Mouse (Mus musculus) ovary, postnatal 14 days (tissue): ENCODE results near the gene Psat1.

Experiments used
- DNase-seq: peaks from one replicate; pipeline ENCODE4 v3.0.0; 2022; ENCODE audit warnings: low spot score

Psat1 gene

DNA sequence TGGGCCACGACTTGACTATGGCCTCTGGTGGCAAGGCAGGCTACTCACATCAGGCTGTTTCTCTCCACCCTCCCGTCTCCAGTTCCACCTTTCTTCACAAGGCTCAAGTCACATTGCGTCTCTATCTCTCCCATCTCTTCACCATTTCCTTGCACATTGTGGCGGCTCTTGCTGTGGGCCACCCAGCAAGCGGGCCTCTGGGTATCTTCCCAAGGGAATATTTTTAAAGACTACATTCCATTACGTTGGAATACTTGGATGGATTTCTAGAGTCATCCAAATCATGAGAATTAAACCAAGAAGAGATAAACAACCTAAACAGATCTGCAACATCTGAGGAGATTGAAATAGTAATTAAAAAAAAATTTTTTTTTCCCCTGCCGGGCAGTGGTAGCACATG lies at the start of gene Psat1:
TSS of gene Psat1 (minus strand) at position 101 of the 400 bp plus-strand sequence.
- no peak for DNase-seq

DNA sequence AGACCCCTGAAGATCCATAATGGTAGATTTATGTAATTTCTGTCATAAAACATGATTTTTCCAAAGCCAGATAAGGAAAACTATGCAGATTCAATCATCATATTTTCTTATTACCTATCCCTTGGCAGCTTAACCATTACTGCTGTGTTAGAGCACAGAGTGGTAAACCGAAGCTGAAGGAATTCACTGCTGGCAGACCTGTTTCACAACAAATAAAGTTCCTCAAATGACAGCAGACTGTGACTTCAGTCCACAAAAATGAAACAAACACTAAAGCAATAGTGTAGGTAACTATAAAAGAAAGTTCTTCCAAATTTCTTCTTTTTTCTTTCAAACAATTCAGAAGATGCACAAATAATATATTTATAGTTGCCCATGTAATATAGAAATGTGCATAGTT lies 43.0 kb upstream of the Psat1 start:
- no peak for DNase-seq

DNA sequence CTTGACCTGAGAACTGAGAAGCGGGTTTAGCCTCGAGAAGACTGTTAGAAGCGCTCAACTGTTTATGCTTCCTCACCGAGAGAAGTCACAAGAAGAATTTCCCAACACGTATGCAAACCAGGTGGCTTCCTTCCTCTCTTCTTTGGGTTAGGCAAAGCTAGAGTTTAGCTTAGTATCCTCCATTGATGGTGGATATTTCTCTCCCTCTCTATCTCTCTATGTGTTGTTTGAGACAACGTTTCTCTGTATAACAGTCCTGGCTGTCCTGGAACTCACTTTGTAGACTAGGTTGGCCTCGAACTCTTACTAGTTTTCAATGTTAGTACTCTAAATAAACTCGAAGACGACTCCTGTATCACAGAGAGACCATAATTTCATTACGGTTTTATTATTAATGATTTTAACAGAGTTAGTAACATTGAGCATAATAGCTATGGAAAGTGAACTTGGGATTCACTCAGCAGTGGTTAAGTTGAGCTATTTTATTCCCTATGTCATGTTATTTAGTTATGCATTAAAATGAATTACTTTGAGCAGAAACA lies 38.1 kb upstream of the Psat1 start:
- DNase-seq: no peak

DNA sequence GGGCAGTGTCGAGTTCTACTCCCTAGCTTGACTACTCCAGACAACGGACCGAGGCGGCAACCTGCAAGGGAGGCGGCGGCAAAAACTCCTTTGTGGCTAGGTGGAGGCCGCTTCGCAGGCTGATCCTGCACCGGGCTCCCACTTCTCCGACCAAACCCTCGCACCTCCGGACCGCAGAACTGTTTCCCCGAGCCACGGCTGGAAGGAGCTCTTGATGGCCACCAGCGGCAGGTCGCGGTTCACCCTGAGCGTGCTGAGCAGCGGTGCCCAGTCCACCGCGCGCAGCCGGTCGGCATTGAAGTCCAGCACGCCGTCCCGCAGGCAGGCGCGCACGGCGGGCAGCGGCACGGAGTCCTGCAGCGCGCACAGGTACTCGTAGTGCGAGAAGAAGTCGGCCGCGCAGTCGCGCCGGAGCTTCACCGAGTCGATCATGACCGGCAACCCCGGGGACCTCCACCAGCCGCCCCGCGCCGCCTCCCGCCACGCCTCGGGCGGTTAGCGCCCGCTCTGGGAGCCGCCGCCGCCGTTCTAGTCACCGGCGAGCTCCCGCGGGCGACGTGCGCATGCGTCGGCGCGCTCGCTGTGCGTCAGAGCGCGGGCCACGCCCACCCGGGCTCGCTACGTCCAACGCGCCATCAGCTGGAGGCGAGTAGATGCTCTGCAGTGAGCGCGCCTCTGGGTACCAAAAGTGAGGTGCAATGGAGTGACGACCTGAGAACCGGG lies 37.5 kb upstream of the Psat1 start, which contains the start of gene Cep78:
TSS of gene Cep78 (minus strand) at position 541 of the 723 bp plus-strand sequence.
- DNase-seq: peak; percentile 86

DNA sequence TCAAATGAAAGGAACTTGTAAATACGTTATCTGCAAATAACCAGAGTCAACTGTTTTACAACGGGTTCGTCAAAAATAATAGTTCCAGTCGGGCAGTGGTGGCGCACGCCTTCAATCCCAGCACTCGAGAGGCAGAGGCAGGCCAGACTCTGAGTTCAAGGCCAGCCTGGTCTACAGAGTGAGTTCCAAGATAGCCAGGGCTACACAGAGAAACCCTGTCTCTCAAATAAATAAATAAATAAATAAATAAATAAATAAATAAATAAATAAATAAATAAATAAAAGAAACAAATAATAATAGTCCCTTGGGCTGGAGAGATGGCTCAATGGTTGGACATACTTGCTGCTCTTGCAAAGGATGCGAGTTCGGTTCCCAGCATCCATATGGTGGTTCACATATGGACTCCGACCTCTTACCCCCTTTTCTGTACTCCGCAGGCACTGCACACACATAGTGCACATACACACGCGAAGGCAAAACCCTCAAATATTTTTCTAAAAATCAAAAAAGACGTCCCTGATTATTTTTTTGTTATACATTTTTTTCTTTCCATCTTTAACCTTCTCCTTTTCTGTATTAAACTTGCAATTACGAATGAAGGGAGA lies 36.7 kb upstream of the Psat1 start:
- no peak for DNase-seq

DNA sequence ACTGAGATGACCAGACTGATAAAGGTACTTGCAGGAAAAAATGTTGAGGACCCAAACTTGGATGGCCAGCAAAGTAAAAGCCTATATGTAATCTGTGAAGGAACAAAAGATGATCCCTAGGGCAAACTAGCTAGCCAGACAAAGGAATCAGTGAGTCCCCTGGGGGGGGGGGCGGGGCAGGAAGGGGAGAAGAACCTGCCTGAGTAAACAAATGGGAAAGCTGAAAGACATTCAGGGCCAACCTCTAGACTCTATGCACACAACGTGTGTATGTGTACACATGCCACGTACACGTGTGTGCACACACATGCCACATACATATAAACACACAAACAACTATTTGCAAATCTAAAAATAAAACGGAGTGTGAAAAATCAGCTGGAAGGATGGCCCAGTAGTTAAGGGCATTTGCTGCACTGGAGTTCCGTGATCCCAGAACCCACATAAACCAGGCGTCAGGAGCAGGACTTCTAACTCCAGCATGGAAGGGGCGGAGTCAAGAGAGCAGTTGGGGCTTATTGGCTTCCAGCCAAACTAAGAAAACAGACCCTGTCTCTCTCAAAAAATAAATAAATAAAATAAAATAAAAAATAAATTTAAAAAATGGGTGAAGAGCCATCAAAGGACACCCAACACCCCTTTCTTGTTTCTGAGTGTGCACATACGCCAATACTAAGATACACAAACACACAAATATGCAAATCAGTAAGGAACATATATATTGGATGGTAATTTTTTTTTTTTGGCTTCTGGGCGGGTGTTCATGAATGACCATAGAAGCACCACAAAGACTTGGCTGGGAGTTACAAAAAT lies 36.0 kb upstream of the Psat1 start:
- no peak for DNase-seq

DNA sequence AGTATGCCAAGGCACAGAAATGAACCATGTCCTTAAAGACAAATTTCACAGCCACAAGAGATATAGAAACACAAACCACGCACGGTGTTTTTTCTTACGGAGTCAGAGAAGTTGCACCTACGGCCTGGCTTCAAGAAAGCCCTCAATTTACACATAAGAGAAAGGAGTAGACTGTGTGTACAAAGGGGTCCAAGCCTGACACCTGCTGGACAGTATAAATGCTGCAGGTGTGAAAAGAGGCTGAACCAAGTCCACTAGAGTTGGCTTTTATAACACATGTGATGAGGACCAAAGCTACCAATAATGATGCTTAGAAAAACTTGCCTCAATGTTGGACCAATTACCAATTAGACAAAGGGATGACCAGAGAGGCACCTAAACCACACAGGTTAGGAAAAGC lies 34.7 kb upstream of the Psat1 start:
- peak; percentile 30 for DNase-seq

DNA sequence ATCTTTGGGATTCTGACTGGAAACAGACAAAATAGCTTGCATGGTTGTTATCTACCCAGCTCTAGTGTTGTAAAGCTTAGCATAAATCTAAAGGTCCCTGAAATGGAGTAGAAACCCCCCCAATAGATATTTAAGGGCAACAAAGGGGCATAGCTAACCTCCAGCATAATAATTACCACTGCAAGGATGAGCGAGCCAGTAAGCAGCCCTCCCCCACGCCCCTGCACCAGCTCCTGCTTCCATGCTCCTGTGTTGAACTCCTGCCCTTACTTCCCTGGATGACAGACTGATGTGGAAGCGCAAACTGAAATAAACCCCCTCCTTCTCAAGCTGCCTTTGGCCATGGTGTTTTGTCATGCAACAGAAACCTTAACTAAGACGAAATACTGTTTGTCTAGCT lies 26.2 kb upstream of the Psat1 start:
- DNase-seq: no peak

DNA sequence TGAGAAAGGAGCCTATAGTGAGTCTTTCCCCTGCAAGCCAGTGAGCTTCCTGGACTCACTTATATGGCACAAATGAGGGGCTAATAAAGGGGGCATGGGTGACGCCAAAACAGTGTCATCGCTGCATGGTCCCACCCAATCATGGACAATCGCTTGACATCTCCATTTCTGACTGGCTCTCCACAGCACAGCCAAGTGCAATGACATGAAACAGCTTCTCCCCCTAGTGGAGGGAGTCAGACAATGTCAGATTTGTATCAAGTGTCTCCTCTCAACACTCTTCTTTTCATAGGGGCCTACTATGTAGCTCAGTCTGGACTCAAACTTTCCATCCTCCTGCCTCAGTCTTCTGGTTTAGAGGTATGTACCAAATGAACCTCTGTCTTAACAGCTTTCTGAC lies 17.9 kb upstream of the Psat1 start:
- DNase-seq: no peak

DNA sequence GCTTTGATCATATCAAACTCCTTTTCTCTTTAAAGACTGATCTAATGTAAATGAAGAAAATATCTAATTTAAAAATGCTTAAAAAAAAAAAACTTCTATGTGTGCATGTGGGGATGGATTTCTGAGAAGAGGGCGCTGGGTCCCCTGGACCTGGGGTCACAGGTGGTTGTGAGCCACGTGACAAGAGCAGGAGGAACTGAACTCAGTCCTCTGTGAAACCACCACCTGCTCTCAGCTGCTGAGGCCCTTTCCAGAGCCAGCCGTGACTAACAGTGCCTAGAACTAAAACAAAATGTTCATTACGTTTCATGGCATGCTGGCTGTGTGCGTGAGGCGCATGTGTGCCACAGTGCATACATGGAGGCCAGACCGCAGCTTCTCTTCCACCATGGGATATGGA lies 17.4 kb upstream of the Psat1 start:
- DNase-seq: no peak

DNA sequence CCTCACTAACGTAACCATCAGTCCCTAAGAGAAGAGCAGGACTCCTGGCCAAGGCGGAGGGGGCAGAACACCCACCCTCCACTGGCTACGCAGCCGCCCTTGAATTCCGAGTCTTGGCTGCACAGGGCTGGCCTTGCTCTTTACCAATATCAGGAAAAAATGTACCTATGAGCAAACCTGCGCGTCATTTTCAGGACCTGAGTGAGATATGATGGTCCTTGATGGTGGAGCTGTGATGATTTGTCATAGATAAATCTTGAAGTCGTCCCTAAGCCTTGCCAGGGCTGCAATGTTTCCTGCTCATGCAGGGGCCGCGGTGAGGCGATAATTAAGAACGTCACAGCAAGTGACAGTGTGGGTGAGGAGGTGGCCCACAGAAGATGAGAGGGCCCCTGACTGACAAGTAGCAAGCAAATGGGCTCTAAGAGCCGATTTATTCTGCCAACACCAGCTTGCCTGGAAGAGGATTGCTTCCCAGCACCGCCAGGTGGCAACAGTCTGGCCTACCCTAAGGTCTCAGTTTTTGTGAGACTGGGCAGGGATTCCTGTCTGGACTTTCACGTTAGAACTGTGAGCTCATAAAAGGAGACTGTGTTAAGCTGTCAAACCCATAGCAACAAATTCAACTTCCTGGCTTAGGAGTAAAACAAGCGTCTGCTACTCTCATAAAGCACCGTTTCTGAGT lies 16.0 kb upstream of the Psat1 start:
- no peak for DNase-seq

DNA sequence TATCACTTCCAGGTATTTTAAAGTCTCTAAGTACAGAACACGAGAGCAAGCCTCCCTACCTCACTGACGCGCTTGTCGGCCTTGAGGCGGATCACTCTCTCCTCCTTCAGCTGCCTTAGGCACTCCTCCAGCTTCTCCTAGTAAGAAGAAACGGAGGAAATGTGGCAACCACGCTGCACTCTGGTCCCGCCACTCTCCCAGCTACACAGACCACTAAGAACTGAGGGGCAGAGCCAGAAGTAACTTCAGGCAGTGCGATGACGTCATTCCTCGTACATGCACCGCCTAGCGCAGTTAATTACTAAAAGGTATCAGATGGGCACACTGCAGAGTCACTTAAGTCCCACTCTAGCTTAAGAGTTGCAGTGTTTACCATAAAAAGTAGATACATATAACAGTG lies 15.2 kb upstream of the Psat1 start:
- DNase-seq: no peak

DNA sequence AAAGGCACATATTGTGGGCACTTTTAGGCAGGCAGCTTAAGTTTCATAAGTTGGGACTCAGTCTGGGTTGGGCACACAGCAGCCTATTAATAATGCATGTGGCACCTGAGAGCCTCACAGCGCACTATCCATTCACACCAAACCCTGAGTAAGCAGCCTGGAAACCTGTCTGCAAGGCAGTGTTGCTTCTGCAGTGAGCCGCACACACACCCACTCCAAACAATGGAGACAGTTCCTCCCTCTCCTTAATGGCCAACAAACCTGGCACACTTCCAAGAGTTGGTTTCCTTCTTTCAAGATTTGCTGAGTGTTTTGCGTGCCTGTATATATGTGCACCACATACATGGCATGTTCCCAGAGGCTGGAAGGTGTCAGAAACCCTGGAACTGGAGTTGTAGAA lies 3.1 kb upstream of the Psat1 start:
- DNase-seq: no peak

DNA sequence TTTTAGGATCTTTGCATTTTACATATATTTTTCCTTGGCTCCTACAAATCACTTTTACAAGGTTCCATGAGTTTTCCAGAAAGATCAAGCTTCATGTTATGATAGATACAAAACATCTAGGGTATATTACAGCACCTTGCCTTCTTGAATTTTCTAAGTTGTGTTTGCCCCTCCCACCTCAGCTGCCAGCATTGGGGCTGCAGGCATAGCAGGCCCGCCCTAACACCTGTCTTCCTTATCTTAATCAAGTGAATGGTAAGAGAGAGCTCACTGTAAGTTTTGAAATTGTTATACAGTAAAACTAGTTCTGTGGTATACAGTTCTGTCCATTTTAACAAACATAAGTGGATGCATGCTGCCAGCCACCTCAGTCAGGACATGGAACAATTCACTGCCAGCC lies 1.7 kb upstream of the Psat1 start:
- DNase-seq: no peak

DNA sequence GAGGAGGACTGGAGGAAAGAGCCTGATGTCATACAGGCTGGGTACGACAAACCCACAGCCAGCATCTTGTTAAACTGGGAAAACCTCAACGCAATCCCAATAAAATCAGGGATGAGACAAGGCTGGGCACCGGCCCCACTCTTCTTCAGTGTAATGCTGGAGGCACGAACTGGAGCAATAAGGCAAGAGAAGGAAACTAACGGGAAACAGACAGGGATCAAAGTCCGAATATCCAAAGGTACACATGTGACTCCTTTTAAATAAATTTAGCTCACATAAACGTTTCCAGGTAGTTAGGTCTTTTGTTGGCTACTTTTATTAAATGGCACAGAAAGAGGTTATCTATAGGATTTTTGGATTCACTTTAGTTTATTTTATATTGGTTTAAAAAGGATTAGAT lies 1.3 kb upstream of the Psat1 start:
- no peak for DNase-seq

DNA sequence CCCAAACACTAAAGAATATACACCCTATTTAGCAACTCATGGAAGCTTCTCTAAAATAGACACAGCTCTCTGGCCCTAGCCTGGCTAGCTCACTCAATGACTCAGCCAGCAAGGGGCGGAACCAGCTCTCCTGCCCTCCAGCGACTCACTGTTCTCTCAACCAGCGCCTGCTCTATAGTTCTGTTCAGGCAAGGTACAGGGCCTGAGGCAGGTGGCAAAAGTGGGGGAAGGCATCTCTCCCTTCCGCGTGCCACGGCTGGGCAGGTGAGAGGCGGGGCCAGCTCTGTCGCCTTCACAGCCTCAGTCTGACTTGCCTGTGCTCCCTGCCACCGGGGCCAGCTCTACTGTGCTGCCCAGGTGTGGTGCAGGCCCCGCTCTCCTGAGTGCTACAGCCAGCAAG lies 474 bp downstream of the Psat1 start:
- no peak for DNase-seq

DNA sequence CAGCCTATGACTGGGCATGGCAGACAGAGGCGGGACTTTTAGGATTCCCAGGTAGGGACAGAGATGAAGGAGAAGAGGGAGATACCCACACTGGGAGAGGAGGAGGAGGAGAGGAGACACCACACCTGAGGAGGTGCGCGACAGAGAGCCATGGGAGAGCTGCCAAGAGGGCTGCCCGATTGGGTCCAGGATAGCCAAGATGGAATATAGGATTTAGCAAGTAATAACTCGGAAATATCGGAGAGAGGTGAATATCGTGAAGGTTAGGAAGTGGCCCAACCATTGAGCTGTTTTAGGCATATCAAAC lies 4.1 kb downstream of the Psat1 start:
- DNase-seq: no peak

DNA sequence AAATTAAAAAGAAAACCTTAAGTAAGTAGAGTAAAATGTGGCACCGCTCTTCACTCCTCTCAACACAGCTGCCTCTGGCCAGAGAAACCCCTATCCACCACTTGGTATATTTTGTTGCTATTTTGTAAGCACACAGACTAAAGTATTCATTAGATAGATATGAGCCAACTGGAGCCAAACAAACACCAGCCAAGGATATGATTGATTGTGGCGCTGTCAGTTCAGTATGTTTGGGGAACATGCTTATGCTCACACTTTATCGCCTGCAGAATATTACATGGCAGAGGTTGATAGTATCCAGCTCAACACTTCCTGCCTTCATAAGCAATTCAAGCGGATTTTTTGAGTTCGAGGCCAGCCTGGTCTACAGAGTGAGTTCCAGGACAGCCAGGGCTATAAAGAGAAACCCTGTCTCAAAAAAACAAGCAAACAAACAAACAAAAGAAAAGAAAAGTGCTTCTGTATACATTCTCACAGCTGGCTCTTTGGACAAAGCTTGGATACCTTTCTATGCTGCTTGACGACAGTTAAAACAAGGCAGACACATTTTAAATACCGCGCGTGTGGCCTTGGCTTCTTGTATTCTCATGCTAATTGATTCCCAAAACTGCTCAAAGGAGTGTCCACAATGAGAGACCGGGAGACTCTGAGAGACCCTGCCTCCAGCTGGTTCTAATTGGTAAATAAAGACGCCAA lies 4.6 kb downstream of the Psat1 start:
- no peak for DNase-seq

DNA sequence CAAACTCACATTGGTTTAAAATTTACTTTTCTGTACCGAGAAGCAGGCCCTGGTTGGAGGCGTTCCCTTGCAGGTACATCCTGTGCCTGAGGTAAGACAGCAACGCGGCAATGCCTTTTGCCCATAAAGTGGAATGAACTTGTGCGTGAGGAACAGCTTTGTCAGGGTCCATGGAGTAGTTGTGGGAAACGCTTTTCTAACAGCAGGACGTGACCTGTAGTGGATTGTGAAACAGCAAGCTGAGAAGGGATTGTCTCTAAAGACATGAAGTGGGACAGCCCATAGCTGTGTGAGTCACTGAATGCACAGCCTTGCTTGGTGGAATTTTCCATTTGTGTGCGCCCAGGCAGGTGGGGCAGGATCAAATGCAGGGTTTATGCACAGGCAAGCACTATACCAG lies 5.7 kb downstream of the Psat1 start:
- DNase-seq: no peak

DNA sequence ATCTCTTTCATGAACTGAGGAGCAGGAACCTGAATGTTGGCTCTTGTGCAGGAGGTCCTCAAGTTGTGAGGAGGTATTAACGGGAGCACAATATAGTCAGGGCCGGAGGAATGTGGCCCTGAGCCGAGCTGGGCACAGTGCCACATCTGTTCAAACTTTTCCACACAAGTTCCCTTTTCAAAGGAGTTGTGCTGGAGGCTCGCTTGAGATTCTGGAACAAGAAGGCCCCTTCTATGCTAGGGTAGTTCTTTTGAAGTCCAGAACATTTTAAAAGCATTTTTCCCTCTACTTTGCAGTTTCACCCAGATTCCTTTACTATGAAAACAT lies 21.5 kb downstream of the Psat1 start:
- peak; percentile 68 for DNase-seq

DNA sequence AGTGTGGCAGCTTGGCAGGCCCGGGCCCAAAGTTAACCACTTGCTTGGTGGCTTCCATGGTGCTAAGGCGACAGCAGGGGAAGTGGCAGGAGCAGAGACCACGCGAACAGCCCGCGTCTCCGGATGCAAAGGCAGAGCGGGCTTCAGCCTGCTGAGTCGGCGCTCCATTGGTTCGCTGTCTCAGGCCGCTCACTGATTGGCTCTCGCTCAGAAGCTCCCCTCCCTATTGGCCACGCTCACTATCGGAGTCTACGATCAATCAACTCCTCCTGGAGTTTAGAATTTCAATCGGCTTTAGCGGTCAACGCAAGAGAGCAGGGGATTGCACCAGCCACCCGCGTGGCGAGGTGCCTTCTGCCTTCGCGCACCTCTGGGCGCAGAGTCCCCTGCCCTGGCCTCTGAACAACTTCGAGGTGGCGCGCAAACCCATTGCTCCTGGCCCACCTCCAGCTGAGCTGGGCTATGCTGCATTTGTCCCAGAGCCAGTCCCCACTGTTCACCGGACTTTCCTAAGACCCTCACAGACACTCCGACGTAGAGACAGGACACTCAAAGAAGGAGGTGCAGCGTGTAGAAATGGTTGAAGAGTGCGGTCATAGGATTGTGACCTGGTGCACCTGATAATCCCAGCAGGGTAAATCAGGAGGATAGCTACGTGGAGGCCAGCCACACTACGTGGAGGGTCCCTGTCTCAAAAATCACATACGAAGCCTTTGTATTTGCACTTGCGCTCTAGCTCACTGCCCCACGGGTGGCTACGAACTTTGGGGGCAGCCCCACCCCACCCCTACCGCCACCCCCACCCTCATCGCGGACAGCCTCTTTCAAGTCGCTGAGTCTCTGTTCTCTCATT lies 22.0 kb downstream of the Psat1 start:
- peak; percentile 69 for DNase-seq
